Mouse (Mus musculus): ENCODE measurements around the gene Arhgef16. TPM values are rescaled to one million over a fixed set of nuclear protein-coding genes. Genes with fewer than 3 reads are reported as not detected.

Gene Arhgef16
- polyA plus RNA-seq (2021; fragmentation: Nextera tagmentation), result 0.18 and 0.19 TPM in 2 replicates
- long read RNA-seq, experiment 1, partial matches to known transcripts, result 1 of 3 reads
- long read RNA-seq, experiment 1, other reads (novel, unspliced or antisense), result 0 of 3 reads
- long read RNA-seq, experiment 2, result 0 reads

DNA sequence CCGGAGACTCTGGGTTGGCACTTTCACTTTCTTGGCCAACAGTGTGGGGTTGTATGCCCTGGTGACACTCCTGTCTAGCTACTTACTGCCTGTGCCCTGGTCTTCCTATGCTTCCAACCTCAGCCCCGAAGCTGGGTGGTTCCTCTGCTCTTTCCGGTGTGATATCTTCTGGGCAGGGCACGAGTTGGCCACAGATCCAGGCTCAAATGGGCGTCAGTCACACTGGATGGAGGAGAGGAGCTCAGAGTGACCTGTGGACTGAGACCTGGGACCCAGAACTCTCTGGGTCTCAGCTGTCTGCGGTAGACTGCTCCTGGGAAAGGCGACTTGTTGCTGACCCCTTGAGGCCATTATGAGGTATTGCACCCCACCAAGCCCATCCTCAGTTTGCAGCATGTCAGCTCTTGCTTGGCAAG lies at the start of gene Arhgef16:
Gene Arhgef16, minus strand, starts transcription at position 211 of the 416 bp plus-strand sequence.

GRCm38 (mm10) chr4:154335761-154336160 lies 34.3 kb upstream of the Arhgef16 start, which contains the start of gene B230104I21Rik:
Gene B230104I21Rik (plus strand): TSS chr4:154336127.

Other genes starting within 250 kb of the Arhgef16 start
- gene Trp73, start 161.5 kb downstream of the Arhgef16 start, polyA plus RNA-seq (2021; fragmentation: Nextera tagmentation), result 0.18 and 0.24 TPM in 2 replicates
- gene Wrap73, start 159.3 kb downstream of the Arhgef16 start, polyA plus RNA-seq (2021; fragmentation: Nextera tagmentation), result 30.8 and 36.2 TPM in 2 replicates
- gene Tprgl, start 141.0 kb downstream of the Arhgef16 start, polyA plus RNA-seq (2021; fragmentation: Nextera tagmentation), result 49.5 and 359 TPM in 2 replicates
- 0.59 and 0.65 TPM in 2 replicates for gene Megf6, start 130.9 kb downstream of the Arhgef16 start, polyA plus RNA-seq (2021; fragmentation: Nextera tagmentation)
- 0.48 and 0.65 TPM in 2 replicates for gene B230104I21Rik, start 34.5 kb upstream of the Arhgef16 start, polyA plus RNA-seq (2021; fragmentation: Nextera tagmentation)